In the genomic region with DNA sequence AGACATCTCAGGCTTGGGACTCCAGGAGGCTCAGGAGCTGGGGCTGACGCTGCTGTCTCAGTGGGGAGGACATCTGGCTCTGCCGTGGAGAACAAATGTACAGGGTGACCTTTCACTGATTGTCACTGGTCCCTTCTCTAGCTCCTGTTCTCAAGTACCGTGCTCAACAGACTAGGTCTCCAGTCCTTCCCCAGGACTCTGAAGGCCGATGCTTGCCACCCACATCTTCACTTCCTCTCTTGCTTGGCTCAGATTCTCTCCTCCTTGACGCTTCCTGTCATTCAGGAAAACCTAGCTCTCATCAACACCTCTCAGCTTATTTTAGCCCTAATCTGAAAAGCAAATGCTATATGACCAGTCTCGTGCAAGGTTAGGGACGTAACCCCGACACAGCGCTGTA, we compare ENCODE assay signal across 26 mouse cellular contexts. TPM values are rescaled to one million over a fixed set of nuclear protein-coding genes. Genes with fewer than 3 reads are reported as not detected.
DNase-seq lines count a peak whose midpoint lies in the region; ATAC-seq and TF ChIP-seq lines count a peak whose summit lies in the region.
"Had no signal": no experiment of that assay in that cellular context is flagged by ENCODE, and none has a peak within 500 bp of the region (broad histone marks: within the 10 kb centered on the region; RNA-seq: fewer than 3 reads in every experiment).

No protein-coding gene starts in this region.

- TF ChIP-seq CTCF in cerebellum, adult 2 months (IDR thresholded peaks at IDR 0.05; ENCODE audit: borderline replicate concordance, insufficient read depth, low read depth, low read length) = no peak
- no peak for TF ChIP-seq CTCF in left cerebral cortex, adult 2 months (IDR thresholded peaks at IDR 0.05)

- WGBS in cerebellum, adult 2 months = 43% methylated on average over 9 of the region's 9 CpGs

- intact Hi-C loops in left cerebral cortex, adult 2 months (cut with DNase I) = loop anchor here (2.0 kb wide), 1 partner anchor 68 kb away; no protein-coding TSS in a partner anchor

- H3K4me3 ChIP-seq in cerebellum, adult 2 months (replicated peaks; ENCODE audit: insufficient read depth, low read depth, low read length) = no peak overlapping the region
- no peak overlapping the region for H3K4me3 ChIP-seq in left cerebral cortex, adult 2 months
- H3K4me3 ChIP-seq: embryonic facial prominence, embryonic 10.5 days; hindbrain, embryonic 13.5 days; kidney, embryonic 15.5 days; limb, embryonic 10.5 days; liver, embryonic 15.5 days; lung, embryonic 15.5 days; midbrain, embryonic 10.5 days had no signal

- no peak for ATAC-seq in cerebellum, adult (ENCODE audit: insufficient number of reproducible peaks, low FRiP score, low TSS enrichment)
- ATAC-seq in frontal cortex, adult (ENCODE audit: low TSS enrichment) = peak; percentile 16; the same call in 1 of the 2 replicates
- ATAC-seq: CD4-positive, CD25-positive, alpha-beta regulatory T cell, adult 4 months; midbrain, embryonic 16.5 days had no signal

- no peaks in the 10 kb centered on the region for H3K27me3 ChIP-seq in cerebellum, adult 2 months (ENCODE audit: control insufficient read depth, insufficient read depth, low read length)
- H3K27me3 ChIP-seq: hindbrain, embryonic 13.5 days; kidney, embryonic 15.5 days; liver, embryonic 15.5 days; lung, embryonic 15.5 days had no signal

- H3K27ac ChIP-seq in cerebellum, adult 2 months (ENCODE audit: insufficient read depth, low read length) = peak overlapping the region; percentile 94
- H3K27ac ChIP-seq in left cerebral cortex, adult 2 months = peak overlapping the region; percentile 81
- H3K27ac ChIP-seq: embryonic facial prominence, embryonic 10.5 days; hindbrain, embryonic 13.5 days; kidney, embryonic 15.5 days; limb, embryonic 10.5 days; liver, embryonic 15.5 days; lung, embryonic 15.5 days had no signal

- peak; percentile 43 to 44 for DNase-seq in cerebellum, adult 2 months
- DNase-seq in frontal cortex, postnatal 25 days (ENCODE audit: low spot score in 2 of 2) = no peak
- no peak for DNase-seq in left cerebral cortex, adult 2 months (ENCODE audit: extremely low spot score in 1 of 2, low spot score in 2 of 2)
- DNase-seq in left cerebral cortex, adult 8-10 months (ENCODE audit: low spot score in 2 of 2) = no peak
- no peak for DNase-seq in right cerebral cortex, adult 2 months (ENCODE audit: low spot score in 2 of 2)
- DNase-seq in adrenal gland, adult (ENCODE audit: inconsistent age in 2 of 2, low spot score in 1 of 2) = no peak
- DNase-seq: adrenal gland, postnatal 25 days; cerebellum, postnatal 14 days; heart, postnatal 36 days; kidney, adult 11 months; kidney, postnatal 4 days; liver; lung, postnatal 36 days; right cerebral cortex, postnatal 4 days; thymus, postnatal 25 days had no signal

- no peak for TF ChIP-seq POLR2A in cerebellum, adult 2 months (IDR thresholded peaks at IDR 0.05; ENCODE audit: borderline replicate concordance, insufficient read depth, low read length)

- H3K4me1 ChIP-seq in cerebellum, adult 2 months (ENCODE audit: control insufficient read depth, insufficient read depth, low read length) = peaks cover 40% of the 10 kb centered on the region
- H3K4me1 ChIP-seq: embryonic facial prominence, embryonic 10.5 days; limb, embryonic 10.5 days; liver, embryonic 15.5 days had no signal

RNA-seq across cellular contexts. Expression of a gene that starts 31.0 kb away (rescaled TPM):
- 57.6 and 64.2 TPM in 2 replicates for polyA plus RNA-seq in cerebellum, adult 2 months (2012; rRNA removed)
- total RNA-seq in left cerebral cortex, adult 2 months (2021) = 10 to 100 TPM; 67.7 to 69.6 TPM
- total RNA-seq in left cerebral cortex, adult 8-10 months (2022) = 10 to 100 TPM; 58.7 to 66.0 (median 62.0) TPM

RNA-seq across cellular contexts. Expression of a gene that starts 56.0 kb away (rescaled TPM):
- polyA plus RNA-seq in cerebellum, adult 2 months (2012; rRNA removed) = 1.3 and 2.8 TPM in 2 replicates
- 1 to 10 TPM; 4.2 to 4.6 TPM for total RNA-seq in left cerebral cortex, adult 2 months (2021)
- 1 to 10 TPM; 3.0 to 4.3 (median 3.9) TPM for total RNA-seq in left cerebral cortex, adult 8-10 months (2022)
- polyA plus RNA-seq: CD4-positive, CD25-positive, alpha-beta regulatory T cell, adult 4 months had no signal

Comparison
In these comparisons a context has a peak if more than half of its experiments do, and no peak if none do; other contexts are left out.
1. DNase-seq: peak in cerebellum, adult 2 months (2 of 2); none in frontal cortex, postnatal 25 days (0 of 2), left cerebral cortex, adult 2 months (0 of 2), left cerebral cortex, adult 8-10 months (0 of 2), right cerebral cortex, adult 2 months (0 of 2) and adrenal gland, adult (0 of 2).